Mouse (Mus musculus) spleen, adult 18-20 months (tissue): Measurements from ENCODE around the gene Kcna7.
A peak's percentile ranks its signal among the peaks of the same experiment; 100 is the strongest.
"Not testable (repeated sequence)": the region's sequence is repeated elsewhere in the genome, so short reads cannot be mapped to it uniquely, and the experiment has no call there.

ENCODE experiments used
- DNase-seq, 2 experiments: peaks; one replicate each; pipeline ENCODE4 v3.0.0; 2022; ENCODE audit warnings: mixed read lengths in 2 of 2

The Kcna7 gene

GRCm38 (mm10) chr7:45395578-45396336 lies 9.7 kb upstream of the Kcna7 start, which contains the start of gene Snrnp70:
TSS of gene Snrnp70 (minus strand) at chr7:45395742.
- DNase-seq, result peak; percentile 99 to 100

- not testable (repeated sequence) for DNase-seq
These were observed 9.1 kb upstream of the Kcna7 start for GRCm38 (mm10) chr7:45396337-45396775.

- no peak for DNase-seq
These were observed 8.7 kb upstream of the Kcna7 start for GRCm38 (mm10) chr7:45396787-45397186.

- no peak for DNase-seq
These were observed 3.9 kb upstream of the Kcna7 start for GRCm38 (mm10) chr7:45401521-45402085.

- DNase-seq, result peak in 1 of 2 experiments; percentile 67
These were observed 1.8 kb upstream of the Kcna7 start for GRCm38 (mm10) chr7:45403532-45404261.

- no peak for DNase-seq
These were observed 1.0 kb downstream of the Kcna7 start for GRCm38 (mm10) chr7:45406157-45407156.

- DNase-seq, result no peak
These were observed 2.4 kb downstream of the Kcna7 start for GRCm38 (mm10) chr7:45407836-45408235.

GRCm38 (mm10) chr7:45408351-45408750 lies 2.9 kb downstream of the Kcna7 start:
- no peak for DNase-seq

GRCm38 (mm10) chr7:45408949-45409348 lies 3.5 kb downstream of the Kcna7 start:
- no peak for DNase-seq

- no peak for DNase-seq
These were observed 4.2 kb downstream of the Kcna7 start for GRCm38 (mm10) chr7:45409497-45410163.

- no peak for DNase-seq
These were observed 7.0 kb downstream of the Kcna7 start for GRCm38 (mm10) chr7:45412421-45412820.

- DNase-seq, result no peak
These were observed 7.8 kb downstream of the Kcna7 start, which contains the start of gene Ntf5 for GRCm38 (mm10) chr7:45413113-45413863. TSS of gene Ntf5 (plus strand) at chr7:45413695.

- no peak for DNase-seq
These were observed 8.6 kb downstream of the Kcna7 start for GRCm38 (mm10) chr7:45413864-45414739.

GRCm38 (mm10) chr7:45414740-45415224 lies 9.3 kb downstream of the Kcna7 start:
- no peak for DNase-seq

- no peak for DNase-seq
These were observed 10.2 kb downstream of the Kcna7 start for GRCm38 (mm10) chr7:45415636-45416035.

GRCm38 (mm10) chr7:45417962-45418492 lies 12.6 kb downstream of the Kcna7 start:
- DNase-seq, result no peak

- DNase-seq, result no peak
These were observed 14.6 kb downstream of the Kcna7 start for GRCm38 (mm10) chr7:45419859-45420614.

GRCm38 (mm10) chr7:45420615-45420919 lies 15.1 kb downstream of the Kcna7 start, which contains the start of gene Lhb:
TSS of gene Lhb (plus strand) at chr7:45420820.
- DNase-seq, result no peak

GRCm38 (mm10) chr7:45421194-45421593 lies 15.7 kb downstream of the Kcna7 start:
- DNase-seq, result no peak
